Mouse (Mus musculus) frontal cortex, postnatal 14 days (tissue): Measurements from ENCODE around the gene Slc9a4.
A peak's percentile ranks its signal among the peaks of the same experiment; 100 is the strongest.

Experiments used
- DNase-seq, 2 experiments: peaks; one replicate each; pipeline ENCODE4 v3.0.0; 2022; ENCODE audit warnings: low spot score in 2 of 2

The Slc9a4 gene

GRCm38 (mm10) chr1:40579784-40580183 lies at the start of gene Slc9a4:
Gene Slc9a4 (plus strand): TSS chr1:40580081.
- DNase-seq, result peak in 1 of 2 experiments; percentile 31

DNA sequence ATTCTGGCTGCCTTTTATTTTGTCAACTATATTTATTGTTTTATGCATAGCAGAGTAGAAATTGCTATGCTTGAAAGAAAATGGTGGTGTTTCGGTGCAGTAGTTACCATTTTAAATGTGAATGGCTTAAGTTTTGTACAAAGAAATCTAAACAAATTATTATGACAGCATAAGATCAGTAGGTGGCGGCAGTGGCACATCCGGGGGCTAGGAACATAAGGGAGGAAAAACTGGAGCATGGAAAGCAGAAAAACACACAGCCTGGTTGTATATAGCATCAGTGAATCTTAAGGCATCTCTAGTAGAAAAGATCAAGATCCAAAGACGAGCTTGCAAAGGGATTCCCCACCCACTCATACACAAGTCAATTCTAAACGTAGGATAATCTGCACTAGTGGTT lies 42.3 kb upstream of the Slc9a4 start:
- no peak for DNase-seq

DNA sequence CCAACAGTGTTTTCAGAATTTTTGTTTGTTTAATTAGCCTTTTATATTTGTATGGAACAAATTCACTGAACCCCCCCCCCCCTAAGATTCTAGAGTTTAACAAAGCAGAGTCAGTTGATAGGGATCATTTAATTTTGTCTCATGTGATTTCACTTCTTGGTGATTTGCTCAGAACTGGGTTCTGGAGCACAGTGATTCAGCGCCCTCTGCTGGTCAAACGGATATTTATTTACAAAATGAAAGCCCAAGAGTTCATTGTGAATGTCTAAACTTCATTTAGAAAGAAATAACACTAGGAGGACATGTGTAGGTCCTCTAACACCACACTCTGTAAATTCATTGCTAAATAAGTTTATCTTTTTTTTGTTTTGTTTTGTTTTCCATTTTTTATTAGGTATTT lies 35.2 kb upstream of the Slc9a4 start:
- DNase-seq, result peak in 1 of 2 experiments; percentile 47

- no peak for DNase-seq
Measured at GRCm38 (mm10) chr1:40546645-40547044, 33.2 kb upstream of the Slc9a4 start.

- no peak for DNase-seq
Measured at GRCm38 (mm10) chr1:40547064-40547572, 32.8 kb upstream of the Slc9a4 start.

DNA sequence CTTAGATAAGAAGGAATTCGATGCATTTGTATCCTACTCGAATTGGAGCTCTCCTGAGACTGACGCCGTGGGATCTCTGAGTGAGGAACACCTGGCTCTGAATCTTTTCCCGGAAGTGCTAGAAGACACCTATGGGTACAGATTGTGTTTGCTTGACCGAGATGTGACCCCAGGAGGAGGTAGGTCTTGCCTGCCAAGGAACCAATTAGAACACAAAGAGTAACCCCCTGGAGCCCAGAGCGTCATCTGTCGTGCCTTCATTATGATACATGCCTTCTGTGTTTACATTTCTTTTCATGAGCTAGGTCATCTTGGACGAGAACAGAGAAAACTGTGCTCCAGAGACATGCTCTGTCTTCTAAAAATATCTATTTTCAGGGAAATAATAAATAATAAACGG lies 32.1 kb upstream of the Slc9a4 start:
- DNase-seq, result no peak

DNA sequence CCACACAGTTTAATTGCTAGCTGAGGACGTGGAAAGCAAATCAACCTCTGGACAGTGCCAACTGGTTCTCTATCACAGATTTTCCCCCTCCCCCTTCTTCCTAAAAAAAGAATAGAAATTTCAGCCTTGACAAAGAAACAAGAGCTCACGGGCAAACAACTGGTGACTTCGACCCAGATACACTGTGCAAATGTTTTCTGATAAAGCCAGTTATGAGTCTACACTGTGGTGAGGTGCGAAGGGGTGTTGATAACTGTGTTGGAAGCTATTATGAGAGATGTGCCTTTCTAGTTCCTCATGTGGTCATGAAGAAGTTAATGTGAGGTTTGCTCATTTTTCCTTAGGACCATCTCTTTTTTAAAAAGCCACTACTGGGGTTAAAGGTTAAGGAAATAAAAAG lies 10.5 kb upstream of the Slc9a4 start:
- no peak for DNase-seq

DNA sequence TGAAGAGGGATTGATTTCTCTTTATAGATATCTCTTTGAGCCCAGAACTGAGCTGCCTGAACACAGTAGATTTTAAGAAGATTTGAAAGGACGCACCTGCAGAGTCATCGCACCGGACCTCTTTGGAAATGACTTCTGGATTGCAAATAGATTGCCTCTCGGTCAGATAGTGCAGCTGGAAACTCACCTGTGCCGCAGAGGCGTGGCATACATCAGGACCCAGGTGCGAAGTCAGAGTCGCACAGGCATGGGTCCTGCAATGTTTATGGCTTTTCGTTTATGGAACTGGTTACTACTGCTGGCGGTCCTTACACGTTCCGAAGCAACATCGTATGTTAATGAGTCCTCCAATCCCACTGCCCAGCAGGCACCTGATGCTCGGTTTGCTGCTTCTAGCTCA lies 388 bp downstream of the Slc9a4 start:
- no peak for DNase-seq

DNA sequence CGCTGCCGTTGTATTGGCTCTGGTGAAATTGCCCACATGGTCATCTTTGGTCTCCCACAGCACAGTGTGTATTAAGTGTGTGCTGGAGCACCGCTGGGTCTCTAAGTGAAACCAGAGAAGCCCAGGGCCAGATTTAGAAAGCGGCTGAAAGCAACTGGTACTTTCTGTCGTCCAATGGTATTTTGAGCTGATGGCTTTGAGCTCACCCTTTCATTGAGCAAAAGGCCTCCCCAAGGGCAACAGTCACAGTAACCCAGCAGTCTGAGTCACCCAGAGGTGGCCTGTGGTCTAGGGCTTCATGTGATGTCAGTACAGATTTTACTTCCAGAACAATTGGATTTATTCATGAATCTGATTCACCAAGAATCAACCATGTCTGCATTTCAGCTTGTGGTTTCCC lies 6.9 kb downstream of the Slc9a4 start:
- no peak for DNase-seq

DNA sequence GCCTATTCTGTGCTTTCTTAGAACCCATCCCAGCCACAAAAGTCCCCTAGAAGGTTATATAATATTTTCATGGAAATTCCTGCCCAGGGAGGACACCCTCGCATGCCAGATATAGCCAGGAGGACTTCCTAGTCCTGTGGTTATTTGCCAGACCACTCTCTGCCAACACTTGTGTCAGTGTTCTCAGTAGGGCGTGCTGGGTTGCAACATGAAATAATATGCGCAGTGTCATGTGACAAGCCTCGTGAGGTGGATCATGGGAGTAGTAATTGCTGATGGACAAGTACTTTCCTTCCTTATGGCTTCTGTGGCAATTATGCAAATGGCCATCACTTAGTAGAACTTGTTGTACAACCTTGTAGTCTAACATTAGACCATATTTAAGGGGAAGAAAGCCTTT lies 11.1 kb downstream of the Slc9a4 start:
- no peak for DNase-seq

DNA sequence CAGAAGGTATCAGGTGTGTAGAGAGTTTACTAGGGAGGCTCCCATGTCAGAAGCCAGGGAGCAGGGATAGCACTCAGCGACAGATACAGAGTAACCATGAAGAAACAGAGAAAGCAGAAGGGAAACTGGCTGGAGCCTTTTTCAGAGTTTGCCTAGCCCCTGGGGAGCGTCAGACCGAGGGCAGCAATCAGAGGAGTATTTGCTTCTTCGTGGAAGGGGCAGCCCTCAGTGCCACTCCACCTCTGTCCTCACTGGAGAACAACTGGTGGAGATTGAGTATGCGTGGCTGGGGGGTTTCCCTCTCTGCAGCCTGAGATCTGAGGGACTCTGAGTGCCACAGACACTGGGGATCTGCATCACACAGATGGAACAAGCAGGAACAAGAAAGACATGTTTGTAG lies 17.9 kb downstream of the Slc9a4 start:
- DNase-seq, result no peak

GRCm38 (mm10) chr1:40599661-40600060 lies 19.8 kb downstream of the Slc9a4 start:
- DNase-seq, result peak in 1 of 2 experiments; percentile 6

DNA sequence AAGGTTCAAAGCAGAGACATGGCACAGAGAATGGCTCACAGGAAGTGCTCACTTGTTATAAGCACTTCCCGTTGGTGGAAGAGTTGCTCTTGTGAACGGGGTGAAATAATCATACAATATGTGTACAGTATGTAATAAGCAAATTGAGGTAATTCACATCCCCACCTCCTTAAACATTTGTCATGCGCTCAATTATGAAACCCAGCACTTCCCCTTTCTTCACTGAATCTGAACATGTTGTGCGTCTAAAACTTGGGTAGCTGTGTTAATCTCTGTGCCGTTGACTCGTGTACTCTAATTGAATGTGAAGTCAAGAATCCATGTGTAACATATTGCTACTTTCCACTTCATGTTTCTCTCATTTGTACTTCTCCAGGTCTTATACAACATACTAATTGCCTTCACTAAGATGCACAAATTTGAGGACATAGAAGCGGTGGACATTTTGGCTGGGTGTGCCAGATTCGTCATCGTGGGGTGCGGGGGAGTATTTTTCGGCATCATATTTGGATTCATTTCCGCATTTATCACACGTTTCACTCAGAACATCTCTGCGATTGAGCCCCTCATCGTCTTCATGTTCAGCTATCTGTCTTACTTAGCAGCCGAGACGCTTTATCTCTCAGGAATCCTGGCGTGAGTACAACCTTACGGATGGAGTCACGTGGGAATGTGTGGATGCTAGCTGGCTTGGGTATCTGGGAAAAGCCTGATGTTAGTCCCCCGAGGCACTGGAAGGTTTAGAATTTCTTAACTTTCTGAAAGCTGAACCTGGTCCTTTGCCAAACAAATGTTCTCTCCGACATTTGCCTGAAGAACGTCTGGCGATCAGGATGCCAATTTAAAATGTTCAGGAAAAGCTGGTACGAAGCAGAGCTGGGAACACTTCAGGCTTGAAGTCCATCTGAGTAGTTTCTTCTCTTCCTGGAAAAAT lies 20.8 kb downstream of the Slc9a4 start:
- peak; percentile 29 to 50 for DNase-seq

DNA sequence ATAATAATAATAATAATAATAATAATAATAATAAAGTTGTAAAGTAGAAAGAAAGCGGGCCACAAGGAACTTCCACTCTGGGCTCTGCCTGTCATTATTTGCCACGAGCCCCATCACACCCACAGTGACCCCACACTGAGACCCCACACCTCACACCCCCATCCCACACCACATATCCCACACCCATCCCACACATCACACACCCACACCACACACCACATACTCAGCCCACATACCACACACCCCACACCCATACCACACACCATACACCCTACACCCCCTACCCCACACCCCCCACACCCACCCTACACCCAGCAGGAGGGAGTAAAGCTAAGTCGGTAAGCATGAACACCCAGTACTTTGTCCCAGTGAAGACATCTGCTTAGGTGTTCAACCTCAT lies 21.6 kb downstream of the Slc9a4 start:
- DNase-seq, result no peak

- DNase-seq, result no peak
Measured at GRCm38 (mm10) chr1:40613219-40613618, 33.3 kb downstream of the Slc9a4 start.

DNA sequence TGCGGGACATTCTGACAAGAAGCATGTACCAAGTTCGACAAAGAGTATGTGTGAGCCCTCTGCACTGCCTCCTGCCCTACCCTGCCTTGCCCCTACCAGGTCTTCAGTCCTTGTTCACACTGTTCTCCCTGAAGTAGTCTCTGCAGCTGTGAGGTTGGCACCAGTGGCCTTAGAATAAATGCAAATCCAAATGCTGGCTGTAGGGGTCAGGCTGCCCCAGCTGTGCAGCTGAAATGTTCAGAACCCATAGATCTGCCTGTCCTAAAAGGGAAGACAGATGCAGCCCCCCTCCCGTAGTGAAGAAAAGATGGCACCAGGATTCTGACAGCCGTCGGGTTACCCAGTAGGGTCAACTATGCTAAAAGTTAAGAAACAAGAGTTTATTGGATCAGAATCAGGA lies 39.2 kb downstream of the Slc9a4 start:
- DNase-seq, result no peak

DNA sequence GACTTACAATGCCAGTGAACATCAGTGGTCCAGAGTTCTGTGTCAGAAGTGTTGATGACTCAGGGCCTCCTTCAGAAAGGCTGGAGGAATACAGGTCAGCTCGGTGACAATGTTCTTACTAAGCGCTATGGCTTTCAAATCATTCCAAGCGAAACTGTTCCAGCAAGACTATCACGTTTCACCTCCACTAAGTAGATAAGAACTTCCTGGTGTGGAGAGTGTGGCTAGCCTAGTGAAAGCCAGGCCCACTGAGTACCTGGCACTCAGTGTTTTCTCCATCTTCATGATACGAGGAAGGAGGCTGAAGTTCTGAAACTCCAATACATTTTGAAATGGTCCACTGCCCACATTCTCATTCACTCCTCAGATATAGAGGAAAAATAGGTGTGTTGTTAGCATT lies 40.0 kb downstream of the Slc9a4 start:
- DNase-seq, result no peak

GRCm38 (mm10) chr1:40624954-40625353 lies 45.1 kb downstream of the Slc9a4 start:
- no peak for DNase-seq

DNA sequence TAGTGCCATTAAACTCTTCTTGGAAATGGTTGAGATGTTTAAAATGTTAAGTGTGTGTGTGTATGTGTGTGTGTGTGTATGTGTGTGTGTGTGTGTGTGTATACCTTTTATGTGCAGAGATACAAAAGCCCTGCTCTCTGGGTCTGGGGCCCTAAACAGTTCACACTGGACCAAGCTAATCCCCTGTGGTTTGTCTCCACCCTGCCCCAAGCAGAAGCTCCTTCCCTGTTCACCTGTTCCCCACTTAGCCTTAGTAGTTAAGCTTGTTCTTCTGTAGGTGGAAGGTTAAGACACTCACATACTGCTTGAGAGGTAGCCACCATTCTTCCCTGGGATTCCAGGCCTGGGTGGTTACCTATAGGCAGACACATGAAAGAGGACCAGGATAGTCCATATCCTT lies 47.1 kb downstream of the Slc9a4 start:
- DNase-seq, result no peak

- DNase-seq, result no peak
Measured at GRCm38 (mm10) chr1:40628443-40628842, 48.6 kb downstream of the Slc9a4 start.

GRCm38 (mm10) chr1:40632407-40633062 lies 52.7 kb downstream of the Slc9a4 start:
- DNase-seq, result no peak

GRCm38 (mm10) chr1:40634608-40635007 lies 54.7 kb downstream of the Slc9a4 start:
- no peak for DNase-seq

DNA sequence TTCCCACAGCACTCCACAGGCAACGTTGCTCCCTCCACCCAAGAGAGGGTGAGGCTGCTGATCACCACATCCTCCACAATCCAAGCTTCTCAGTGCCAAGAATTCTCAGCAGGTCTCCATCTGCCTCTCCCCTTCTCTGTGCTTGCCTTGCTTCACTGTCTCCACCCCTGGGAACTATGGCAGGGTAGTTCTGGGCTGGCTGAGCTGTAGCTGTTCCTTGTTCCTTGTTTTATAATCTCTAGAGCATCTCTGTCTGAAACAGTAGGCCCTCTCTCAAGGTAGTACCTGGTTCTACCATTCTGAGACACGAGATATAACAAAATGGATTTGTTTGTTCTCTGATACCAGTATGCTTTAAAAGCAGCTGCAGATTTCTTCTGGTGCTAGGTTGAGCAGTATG lies 68.4 kb downstream of the Slc9a4 start:
- DNase-seq, result no peak
